Mouse (Mus musculus) right cerebral cortex, postnatal 4 days (tissue): ENCODE results near the gene Snai1.

Experiments used
- DNase-seq: peaks from one replicate; pipeline ENCODE4 v3.0.0-alpha.2; 2022

The Snai1 gene

GRCm38 (mm10) chr2:167586041-167586440 lies 48.0 kb downstream of the Snai1 start:
- DNase-seq = no peak

- no peak for DNase-seq
These were observed 49.0 kb downstream of the Snai1 start for GRCm38 (mm10) chr2:167586976-167587375.

GRCm38 (mm10) chr2:167588774-167589577 lies 51.0 kb downstream of the Snai1 start:
- no peak for DNase-seq
